Mouse (Mus musculus) limb, embryonic 14.5 days (tissue): ENCODE measurements at regions not wholly inside any gene's neighbourhood (a gene's known extent, or its start where the extent isn't known, plus 50 kb on each side); places are given as distances from the start of the nearest gene placed in this dataset.
A peak's percentile ranks its signal among the peaks of the same experiment; 100 is the strongest.

Source experiments
- ATAC-seq: fragments of 200-750 bp; cut with Nextera tagmentation; 2 replicates; pipeline ENCODE4 v1.8.0; 2017; ENCODE audit warnings: low read depth, moderate number of reproducible peaks, moderate TSS enrichment; ENCODE audit not compliant: low FRiP score
- DNase-seq: peaks from one replicate; pipeline ENCODE4 v3.0.0-alpha.2; 2015; ENCODE audit warnings: low spot score
- H3K27ac ChIP-seq: fragments of 300-500 bp; sonication (generic); replicated peaks from 2 replicates; pipeline ENCODE4 v1.5.1; 2014; ENCODE audit warnings: low read depth, mild to moderate bottlenecking, low read length, moderate library complexity, mixed read lengths
- H3K27me3 ChIP-seq: fragments of 300-500 bp; sonication (generic); 2 replicates; pipeline ENCODE4 v1.6.1; 2014; ENCODE audit warnings: low read length, mixed read lengths; ENCODE audit not compliant: control insufficient read depth, insufficient read depth
- H3K36me3 ChIP-seq: fragments of 300-500 bp; sonication (generic); 2 replicates; pipeline ENCODE4 v1.6.1; 2014; ENCODE audit warnings: mild to moderate bottlenecking, low read length, moderate library complexity, mixed read lengths; ENCODE audit not compliant: control insufficient read depth, insufficient read depth
- H3K4me1 ChIP-seq: fragments of 300-500 bp; sonication (generic); 2 replicates; pipeline ENCODE4 v1.6.1; 2014; ENCODE audit warnings: antibody characterized with exemption, low read length, mixed read lengths; ENCODE audit not compliant: control insufficient read depth, insufficient read depth
- H3K4me2 ChIP-seq: fragments of 300-500 bp; sonication (generic); replicated peaks from 2 replicates; pipeline ENCODE4 v1.6.1; 2014; ENCODE audit warnings: low read depth, mild to moderate bottlenecking, low read length, moderate library complexity; ENCODE audit not compliant: severe bottlenecking
- H3K4me3 ChIP-seq: fragments of 300-500 bp; sonication (generic); replicated peaks from 2 replicates; pipeline ENCODE4 v1.5.1; 2014; ENCODE audit warnings: low read length
- H3K9ac ChIP-seq: fragments of 300-500 bp; sonication (generic); 2 replicates; pipeline ENCODE4 v1.6.1; 2014; ENCODE audit warnings: mild to moderate bottlenecking, low read depth, low read length, moderate library complexity; ENCODE audit not compliant: severe bottlenecking
- H3K9me3 ChIP-seq: fragments of 300-500 bp; sonication (generic); 2 replicates; pipeline ENCODE4 v1.6.1; 2016; ENCODE audit warnings: low read length; ENCODE audit not compliant: control insufficient read depth
- POLR2A ChIP-seq: fragments of 200-500 bp; IDR thresholded peaks from 2 replicates; pipeline ENCODE4 v1.8.0; 2012; ENCODE audit warnings: inconsistent platforms, mild to moderate bottlenecking, moderate library complexity, borderline replicate concordance; ENCODE audit not compliant: insufficient read depth, insufficient read length; ENCODE audit errors: extremely low read depth
- WGBS: fragments of 180-500 bp; shearing (Covaris S2); extraction: QIAGEN DNeasy Blood & Tissue Kit; methylation state at CpG from one replicate; pipeline ENCODE4 v1.1.7; 2014; 5-methylcytosine and 5-hydroxymethylcytosine counted together

- TF ChIP-seq POLR2A, result no peak
- no peak for DNase-seq
- Histone ChIP-seq H3K36me3 (no peaks in the 10 kb centered on the region), H3K27ac (no peak overlapping the region), H3K4me2 (no peak overlapping the region), H3K9ac (no peak overlapping the region), H3K27me3 (0 out of 2 replicates have a peak, but pooled peaks cover 6% of the 10 kb centered on the region), H3K9me3 (no peaks in the 10 kb centered on the region), H3K4me3 (no peak overlapping the region), H3K4me1 (no peaks in the 10 kb centered on the region)
- WGBS, result 72% methylated on average over 3 of the region's 3 CpGs
- ATAC-seq, result no peak
Observed at GRCm38 (mm10) chr12:50804391-50804790, 155.5 kb upstream of the Prkd1 start.

- peak; percentile 15 for DNase-seq
- peak; percentile 53 for ATAC-seq
- Histone ChIP-seq H3K9ac (no peak overlapping the region), H3K27me3 (no peaks in the 10 kb centered on the region), H3K27ac (no peak overlapping the region), H3K4me3 (no peak overlapping the region), H3K36me3 (no peaks in the 10 kb centered on the region), H3K9me3 (no peaks in the 10 kb centered on the region), H3K4me2 (no peak overlapping the region), H3K4me1 (peaks cover 4% of the 10 kb centered on the region; the same call in 1 of the 2 replicates)
- TF ChIP-seq POLR2A, result no peak
- WGBS, result 43% methylated on average over 8 of the region's 8 CpGs
Observed at GRCm38 (mm10) chr12:50765156-50765940, 116.5 kb upstream of the Prkd1 start.

DNA sequence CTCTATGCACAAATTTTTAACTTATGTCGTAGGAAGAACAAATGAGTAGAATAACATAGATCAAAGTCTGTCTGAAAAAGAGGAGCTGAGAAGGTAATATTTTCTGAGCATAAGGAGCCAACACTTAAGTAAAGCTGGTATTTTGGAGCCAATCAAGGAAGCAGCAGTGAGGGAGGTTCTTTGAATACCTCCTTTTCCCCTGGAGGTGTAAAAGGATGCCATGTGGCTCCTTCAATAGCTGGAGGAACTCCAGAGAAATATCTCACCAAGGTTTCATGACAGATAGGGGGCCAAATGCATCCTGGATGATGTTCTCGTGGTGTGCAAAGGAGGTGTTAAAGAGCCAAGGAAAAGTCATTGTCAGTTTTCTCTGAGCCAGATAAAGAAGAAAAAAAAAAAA, 115.6 kb upstream of the Prkd1 start:
- no peaks in the 10 kb centered on the region for H3K27me3 ChIP-seq
- no peaks in the 10 kb centered on the region for H3K9me3 ChIP-seq
- DNase-seq, result no peak
- H3K4me2 ChIP-seq, result no peak overlapping the region
- peaks cover 4% of the 10 kb centered on the region; the same call in 1 of the 2 replicates for H3K4me1 ChIP-seq
- no peak for ATAC-seq
- H3K27ac ChIP-seq, result no peak overlapping the region
- TF ChIP-seq POLR2A, result no peak
- no peak overlapping the region for H3K4me3 ChIP-seq
- H3K36me3 ChIP-seq, result no peaks in the 10 kb centered on the region
- 46% methylated on average over 2 of the region's 2 CpGs for whole genome bisulfite sequencing
- no peak overlapping the region for H3K9ac ChIP-seq

GRCm38 (mm10) chr12:50734135-50734534, 85.2 kb upstream of the Prkd1 start:
- no peak overlapping the region for H3K9ac ChIP-seq
- 68% methylated on average over 9 of the region's 9 CpGs for WGBS
- no peak for DNase-seq
- H3K9me3 ChIP-seq, result no peaks in the 10 kb centered on the region
- ATAC-seq, result no peak
- no peaks in the 10 kb centered on the region for H3K36me3 ChIP-seq
- H3K27ac ChIP-seq, result no peak overlapping the region
- no peak for TF ChIP-seq POLR2A
- no peak overlapping the region for H3K4me2 ChIP-seq
- no peak overlapping the region for H3K4me3 ChIP-seq
- no peaks in the 10 kb centered on the region for H3K27me3 ChIP-seq
- no peaks in the 10 kb centered on the region for H3K4me1 ChIP-seq

DNA sequence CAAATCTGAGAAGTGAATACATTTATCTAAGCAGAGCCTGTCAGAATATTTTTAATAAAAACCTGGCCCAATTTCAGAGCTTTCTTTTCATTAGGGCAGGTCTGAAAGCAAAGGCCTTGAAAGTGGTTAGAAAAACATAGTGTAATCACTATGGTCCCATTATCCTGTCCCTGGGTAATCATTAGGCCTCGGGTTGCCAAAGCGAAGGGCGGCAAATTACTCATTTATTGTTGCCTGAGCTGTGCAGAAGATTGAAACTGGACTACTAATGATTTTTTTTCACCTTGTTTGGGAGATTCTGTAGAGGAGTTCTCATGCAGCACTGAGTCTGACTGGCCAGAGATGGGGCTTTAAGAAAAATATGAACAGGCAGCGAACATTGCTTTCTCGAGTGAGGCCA, 63.7 kb upstream of the Prkd1 start:
- Histone ChIP-seq H3K4me2 (no peak overlapping the region), H3K27ac (no peak overlapping the region), H3K36me3 (no peaks in the 10 kb centered on the region), H3K9ac (no peak overlapping the region), H3K4me1 (no peaks in the 10 kb centered on the region), H3K27me3 (no peaks in the 10 kb centered on the region), H3K4me3 (no peak overlapping the region), H3K9me3 (no peaks in the 10 kb centered on the region)
- no peak for TF ChIP-seq POLR2A
- DNase-seq (no peak), ATAC-seq (no peak)
- WGBS, result 51% methylated on average over 5 of the region's 5 CpGs
